Mouse (Mus musculus) brain, embryonic 14.5 days (tissue): ENCODE measurements around the gene Isyna1. TPM values are rescaled to one million over a fixed set of nuclear protein-coding genes. Genes with fewer than 3 reads are reported as not detected.

Experiments used
- DNase-seq: peaks from one replicate; pipeline ENCODE4 v3.0.0-alpha.2; 2011; ENCODE audit warnings: low read depth
- CTCF ChIP-seq: fragments of 200-500 bp; IDR thresholded peaks from 2 replicates; pipeline ENCODE4 v1.5.1; 2012; ENCODE audit warnings: inconsistent platforms, mild to moderate bottlenecking, moderate library complexity, borderline replicate concordance; ENCODE audit not compliant: insufficient read depth, insufficient read length; ENCODE audit errors: extremely low read depth
- POLR2A ChIP-seq: fragments of 200-500 bp; IDR thresholded peaks from 2 replicates; pipeline ENCODE4 v1.6.1; 2012; ENCODE audit warnings: mild to moderate bottlenecking, inconsistent platforms, borderline replicate concordance; ENCODE audit not compliant: poor library complexity, insufficient read depth, insufficient read length, severe bottlenecking; ENCODE audit errors: extremely low read depth
- polyA plus RNA-seq: library from polyadenylated mRNA; depleted of rRNA; stranded (reverse); fragments of >200 nt; gene quantifications from 2 replicates; pipeline ENCODE4 v1.2.3, GENCODE M21; 2012

Gene Isyna1
- polyA plus RNA-seq, 1 experiment = 165 TPM

DNA sequence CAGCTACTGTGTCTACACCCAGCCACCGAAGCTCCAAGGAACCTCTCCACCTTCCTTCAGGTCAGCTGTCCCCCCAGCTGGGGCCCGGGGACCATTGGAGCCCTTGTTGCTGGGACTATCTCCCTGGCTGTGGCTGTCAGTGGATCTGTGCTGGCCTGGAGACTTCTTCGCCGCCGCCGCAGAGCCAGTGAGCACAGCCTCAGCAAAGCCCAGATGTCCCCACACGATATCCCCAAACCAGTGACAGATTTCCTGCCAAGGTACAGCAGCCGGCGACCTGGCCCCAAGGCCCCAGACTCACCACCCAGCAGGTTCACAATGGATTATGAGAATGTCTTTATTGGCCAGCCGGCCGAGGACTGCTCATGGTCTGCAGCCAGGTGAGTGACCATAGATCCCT lies 23.8 kb downstream of the Isyna1 start:
- TF ChIP-seq CTCF (no peak), POLR2A (no peak)
- no peak for DNase-seq

DNA sequence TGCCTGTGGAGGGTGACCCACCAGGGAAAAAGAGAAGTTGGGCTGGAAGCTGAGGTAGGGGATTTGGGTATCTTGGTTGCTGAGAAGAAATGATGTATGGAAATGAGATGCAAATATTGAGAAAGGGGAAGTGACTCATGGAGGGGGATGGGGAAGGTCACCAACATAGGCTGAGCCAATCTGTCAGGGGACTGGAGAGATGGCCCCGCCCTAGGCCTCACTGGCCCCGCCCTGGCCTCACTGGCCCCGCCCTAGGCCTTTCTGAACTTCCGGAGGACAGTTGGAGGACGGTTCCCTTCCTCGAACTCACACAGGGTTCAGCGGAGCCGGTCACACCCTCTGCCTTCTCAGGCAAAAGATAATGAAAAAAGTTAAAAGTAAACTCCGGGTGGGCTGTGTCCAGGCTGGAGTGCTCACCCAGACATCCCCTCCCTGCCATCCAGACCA lies 24.7 kb downstream of the Isyna1 start:
- DNase-seq = peak; percentile 21
- TF ChIP-seq CTCF = no peak
- TF ChIP-seq POLR2A = no peak

DNA sequence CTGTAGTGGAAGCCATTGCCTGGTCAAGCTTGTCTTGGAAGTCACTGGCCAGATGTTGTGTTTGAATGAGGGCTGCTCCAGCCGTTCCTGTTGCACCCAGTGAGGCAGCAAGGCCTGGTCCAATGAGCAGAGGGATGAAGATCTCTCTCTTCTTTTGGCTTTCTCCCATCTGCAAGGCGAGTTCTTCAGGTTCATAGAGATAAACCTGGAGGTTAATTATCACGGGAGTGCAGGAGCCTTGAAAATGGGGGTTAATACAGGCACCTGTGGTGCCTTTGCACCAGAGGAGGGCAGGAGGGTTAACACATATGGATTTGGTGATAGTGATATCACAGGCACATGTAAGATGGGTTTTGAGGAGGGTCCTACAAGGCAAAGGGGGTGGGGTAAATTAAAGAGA lies 28.0 kb downstream of the Isyna1 start:
- TF ChIP-seq CTCF (no peak), POLR2A (no peak)
- DNase-seq = no peak

DNA sequence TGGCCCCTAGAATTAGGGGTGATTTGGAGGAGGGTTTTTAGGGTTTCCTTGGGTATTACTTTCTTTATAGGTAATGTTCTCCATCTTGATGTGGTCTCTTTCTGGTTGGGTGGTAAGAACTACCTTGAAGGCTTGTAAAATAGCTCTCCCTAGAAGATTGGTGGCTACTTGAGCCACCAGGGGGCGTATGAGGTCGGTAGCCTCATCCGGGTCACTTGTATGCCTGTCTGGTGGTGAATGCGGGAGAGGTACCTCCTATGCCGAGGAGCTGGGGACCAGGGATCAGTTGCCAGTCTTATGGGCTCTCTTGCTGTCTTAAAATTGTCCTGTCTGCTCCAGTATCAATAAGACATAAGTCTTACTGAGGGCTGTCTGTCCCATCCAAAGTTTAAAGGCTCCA lies 30.9 kb downstream of the Isyna1 start:
- peak; percentile 47 for DNase-seq
- no peak for TF ChIP-seq POLR2A
- TF ChIP-seq CTCF = peak; percentile 52; the same call in 1 of the 2 replicates

DNA sequence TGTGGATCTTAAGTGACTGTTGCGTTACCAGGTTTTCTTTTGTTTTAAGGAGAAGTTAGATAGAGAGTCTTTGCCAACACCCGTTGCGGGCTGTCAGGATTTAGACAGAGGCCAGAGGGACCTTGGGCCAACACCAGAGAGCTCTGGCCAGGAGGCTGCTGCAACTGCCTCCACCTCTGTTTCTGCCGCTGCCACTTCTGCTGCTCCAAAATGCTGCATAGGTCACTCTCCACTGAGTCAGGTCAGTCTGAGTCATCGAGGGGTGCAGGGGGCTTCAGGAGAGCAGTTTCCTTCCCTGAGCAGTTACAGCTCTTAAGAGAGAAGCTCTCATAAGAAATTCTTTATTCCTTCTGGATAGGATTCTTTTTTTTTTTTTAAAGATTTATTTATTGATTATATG lies 32.9 kb downstream of the Isyna1 start:
- TF ChIP-seq CTCF (no peak), POLR2A (no peak)
- no peak for DNase-seq

DNA sequence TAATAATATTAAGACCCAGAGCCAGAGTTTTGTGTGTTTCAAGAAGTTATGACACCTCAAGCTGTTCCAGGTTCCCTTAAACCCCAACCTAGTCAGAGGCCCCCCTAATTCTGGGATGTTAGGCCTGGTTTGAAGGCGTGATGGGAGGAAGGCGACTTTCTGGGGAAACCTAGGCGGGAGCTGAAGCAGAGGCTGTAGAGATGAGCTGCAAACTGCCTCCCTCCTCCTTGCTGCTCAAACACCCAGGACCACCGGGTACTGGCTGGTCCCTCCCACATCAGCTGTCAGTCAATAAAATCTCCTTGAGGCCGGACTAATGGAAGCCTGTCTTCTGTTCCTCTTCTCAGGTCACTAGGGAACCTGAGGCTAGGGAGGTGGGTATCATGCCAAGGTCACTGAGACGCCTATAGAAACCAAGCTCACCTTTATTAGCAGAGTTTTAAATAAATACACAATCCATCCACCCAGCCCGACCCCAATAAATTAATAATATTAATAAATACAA lies 34.9 kb downstream of the Isyna1 start:
- TF ChIP-seq POLR2A = no peak
- no peak for TF ChIP-seq CTCF

DNA sequence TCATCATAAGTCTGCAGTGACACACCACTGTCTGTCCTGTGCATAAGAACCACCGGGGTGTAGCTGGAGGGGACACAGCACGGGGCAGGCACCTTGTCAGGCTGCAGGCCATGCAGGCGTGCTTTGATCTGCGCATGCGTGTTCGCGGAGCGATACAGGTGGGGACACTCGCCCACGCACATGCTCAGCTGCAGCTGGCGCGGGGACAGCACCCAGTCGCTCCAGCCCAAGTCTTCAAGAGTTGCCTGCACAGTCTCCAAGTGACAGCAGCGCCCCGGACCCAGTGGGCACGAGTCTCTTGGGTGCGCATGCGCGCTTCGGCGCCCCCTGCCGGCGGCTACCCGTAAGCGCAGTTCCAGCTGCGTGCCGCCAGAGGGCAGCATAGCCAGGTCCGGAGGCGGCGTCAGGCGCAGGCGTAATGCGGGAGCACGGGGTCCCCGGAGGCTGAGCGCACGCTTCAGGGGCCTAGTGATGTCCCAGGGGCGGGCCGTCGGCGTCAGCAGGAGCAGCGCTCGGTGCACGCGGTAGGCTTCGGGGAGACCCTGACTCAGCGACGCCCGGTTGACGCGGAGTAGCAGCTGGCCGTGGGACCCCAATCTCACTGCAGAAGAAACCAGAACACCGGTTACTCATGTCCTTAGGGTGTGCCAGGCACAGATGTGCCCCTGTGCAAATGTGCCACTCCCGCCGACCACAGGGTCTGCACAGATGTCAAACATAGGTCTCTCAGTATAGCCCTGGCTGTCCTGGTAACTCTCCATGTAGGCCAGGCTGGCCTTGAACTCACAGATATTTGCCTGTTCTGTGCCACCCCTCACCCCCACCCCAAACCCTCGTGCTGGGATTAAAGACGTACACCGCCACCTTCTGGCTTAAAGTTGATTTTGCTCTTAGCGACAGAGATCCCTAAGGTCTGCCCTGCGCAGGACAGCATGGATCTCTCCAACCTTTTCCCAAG lies 35.7 kb downstream of the Isyna1 start:
- TF ChIP-seq POLR2A (0 out of 2 replicates have a peak, but pooled peaks have one; percentile 6), CTCF (peak; percentile 100)
- peak; percentile 96 for DNase-seq

More for the DNA sequence above, 34.9 kb downstream of the Isyna1 start:
- peak; percentile 31 for DNase-seq

DNA sequence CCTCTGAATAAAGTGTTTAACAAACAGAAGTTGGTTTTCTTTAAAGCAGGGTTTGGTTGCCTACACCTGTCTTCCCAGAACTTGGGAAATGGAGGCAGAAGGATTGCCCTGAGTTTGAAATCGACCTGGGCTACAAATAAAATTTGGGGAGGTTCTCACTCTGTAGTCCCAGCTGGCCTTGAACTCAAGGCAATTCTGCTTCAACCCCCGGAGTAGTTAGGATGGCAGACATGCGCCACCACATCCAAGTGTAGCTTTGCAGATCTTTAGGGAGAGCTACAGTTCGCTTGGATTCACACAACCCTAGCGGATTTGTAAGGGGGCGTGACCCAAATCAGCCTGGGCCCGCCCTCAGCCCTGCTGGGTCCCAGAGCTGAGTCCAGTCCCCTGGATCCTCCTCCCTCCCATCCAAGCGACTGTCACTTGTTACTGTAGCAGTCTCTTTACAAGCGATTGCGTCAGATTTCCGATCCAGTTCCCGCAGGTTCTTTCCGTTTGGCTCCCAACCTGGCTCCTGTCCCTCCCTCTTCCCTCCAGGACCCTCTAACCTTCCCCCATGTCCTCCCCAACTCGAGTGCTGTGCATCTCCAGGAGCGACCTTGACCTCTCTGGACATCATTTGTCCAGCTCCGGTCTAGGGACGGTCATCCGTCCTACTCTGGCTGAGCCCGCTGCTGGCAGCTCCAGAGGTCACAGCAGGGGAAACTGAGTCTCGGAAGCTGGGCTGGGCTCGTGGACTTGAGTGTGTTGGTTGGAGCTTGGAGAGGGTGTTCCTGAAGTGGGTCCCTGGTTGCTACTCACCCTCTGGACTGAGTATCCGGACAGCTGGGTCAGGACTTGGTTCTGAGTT lies 36.6 kb downstream of the Isyna1 start:
- peak; percentile 50 for DNase-seq
- TF ChIP-seq POLR2A (no peak), CTCF (no peak)

DNA sequence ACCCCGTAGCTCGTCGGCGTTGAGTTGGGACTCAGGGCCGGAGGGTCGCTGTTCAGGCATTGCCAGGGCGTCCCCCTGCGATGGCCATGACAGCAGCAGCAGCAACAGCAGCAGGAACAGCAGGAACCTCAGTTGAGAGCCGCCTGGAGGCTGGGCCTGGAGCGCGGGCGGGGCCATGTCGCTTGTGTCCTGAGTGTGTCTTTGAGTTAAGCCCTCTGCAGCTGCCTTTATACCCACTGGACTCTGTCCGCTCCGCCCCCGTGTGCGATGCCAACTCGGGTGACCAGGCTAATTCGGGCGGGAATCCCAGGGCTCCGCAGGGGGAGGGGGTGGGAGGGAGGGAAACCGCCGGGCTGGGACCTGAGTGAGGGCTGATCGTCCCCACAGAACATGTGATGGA lies 37.3 kb downstream of the Isyna1 start:
- no peak for DNase-seq
- TF ChIP-seq CTCF (no peak), POLR2A (no peak)

DNA sequence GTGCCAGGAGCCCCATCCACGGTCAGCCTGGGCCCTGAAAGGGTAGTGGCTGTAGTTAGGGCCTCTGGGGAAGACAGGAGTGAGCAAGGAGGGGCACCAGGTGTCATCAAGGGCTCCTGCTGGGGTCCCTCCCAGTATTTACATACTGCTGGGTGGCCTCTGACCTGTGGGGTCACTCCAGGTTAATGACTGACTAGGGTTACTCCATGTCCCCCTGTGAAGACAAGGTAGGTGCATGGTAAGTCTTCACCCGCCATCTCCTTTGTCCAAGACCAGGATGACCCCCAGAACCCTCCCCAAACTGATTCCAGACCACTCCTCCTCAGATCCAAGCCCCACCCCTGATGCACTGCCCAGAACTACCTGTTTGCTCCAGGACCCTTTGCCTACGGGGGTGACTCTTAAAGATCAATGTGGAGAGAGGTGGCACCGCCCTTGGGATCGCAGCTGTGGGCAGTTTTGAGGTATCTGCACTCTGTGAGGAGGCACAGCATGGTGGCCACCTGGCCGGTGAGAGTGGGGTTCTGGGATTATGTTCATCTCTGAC lies 38.2 kb downstream of the Isyna1 start, which contains the start of gene Gdf15:
Gdf15 (minus strand) TSS at position 111 of the 547 bp plus-strand sequence.
- no peak for DNase-seq
- TF ChIP-seq CTCF (no peak), POLR2A (no peak)
